Mouse (Mus musculus): ENCODE results near the gene Epn1. TPM values are rescaled to one million over a fixed set of nuclear protein-coding genes. Genes with fewer than 3 reads are reported as not detected.

Gene Epn1
- polyA plus RNA-seq, 1 experiment from 2014 or later = 69.8 TPM

DNA sequence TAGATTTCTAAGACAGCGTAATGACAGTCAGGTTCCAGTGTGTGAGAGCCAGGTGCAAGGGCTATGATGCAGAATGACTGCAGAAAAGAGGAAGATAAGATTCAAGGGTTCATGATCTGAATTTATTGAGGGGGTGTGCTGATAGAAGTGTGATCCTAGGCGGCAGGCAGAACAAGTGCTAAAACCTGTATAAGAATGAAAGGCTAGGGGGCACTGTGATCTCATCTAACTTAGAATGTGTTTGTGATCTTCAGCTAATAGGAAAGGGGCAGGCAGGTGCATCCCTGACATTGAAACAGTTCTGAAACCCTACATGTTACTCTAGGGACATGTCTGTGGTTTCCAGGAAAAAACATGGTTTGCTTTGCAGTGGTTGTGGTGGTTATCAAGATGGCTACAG lies 33.9 kb upstream of the Epn1 start:
- H3K27me3 ChIP-seq = no peaks in the 10 kb centered on the region
- H3K27ac ChIP-seq (replicated peaks) = no peak overlapping the region
- H3K9me3 ChIP-seq = no peaks in the 10 kb centered on the region
- H3K36me3 ChIP-seq = no peaks in the 10 kb centered on the region
- H3K4me2 ChIP-seq (replicated peaks) = no peak overlapping the region
- 73% methylated on average over 2 of the region's 2 CpGs for WGBS
- H3K4me1 ChIP-seq = peaks cover 6% of the 10 kb centered on the region; the same call in 1 of the 2 replicates
- no peak overlapping the region for H3K4me3 ChIP-seq
- no peak for ATAC-seq (ENCODE audit: low FRiP score, low read depth)
- no peak overlapping the region for H3K9ac ChIP-seq (replicated peaks)

- Histone ChIP-seq H3K27me3 (peaks cover 4% of the 10 kb centered on the region), H3K9me3 (no peaks in the 10 kb centered on the region), H3K4me2 (replicated peaks) (no peak overlapping the region), H3K27ac (replicated peaks) (no peak overlapping the region), H3K36me3 (no peaks in the 10 kb centered on the region), H3K9ac (replicated peaks) (no peak overlapping the region), H3K4me3 (no peak overlapping the region), H3K4me1 (peaks cover 13% of the 10 kb centered on the region)
- WGBS = 39% methylated on average over 2 of the region's 2 CpGs
- no peak for ATAC-seq (ENCODE audit: low FRiP score, low read depth)
These were observed 32.7 kb upstream of the Epn1 start for GRCm38 (mm10) chr7:5047313-5047712.

DNA sequence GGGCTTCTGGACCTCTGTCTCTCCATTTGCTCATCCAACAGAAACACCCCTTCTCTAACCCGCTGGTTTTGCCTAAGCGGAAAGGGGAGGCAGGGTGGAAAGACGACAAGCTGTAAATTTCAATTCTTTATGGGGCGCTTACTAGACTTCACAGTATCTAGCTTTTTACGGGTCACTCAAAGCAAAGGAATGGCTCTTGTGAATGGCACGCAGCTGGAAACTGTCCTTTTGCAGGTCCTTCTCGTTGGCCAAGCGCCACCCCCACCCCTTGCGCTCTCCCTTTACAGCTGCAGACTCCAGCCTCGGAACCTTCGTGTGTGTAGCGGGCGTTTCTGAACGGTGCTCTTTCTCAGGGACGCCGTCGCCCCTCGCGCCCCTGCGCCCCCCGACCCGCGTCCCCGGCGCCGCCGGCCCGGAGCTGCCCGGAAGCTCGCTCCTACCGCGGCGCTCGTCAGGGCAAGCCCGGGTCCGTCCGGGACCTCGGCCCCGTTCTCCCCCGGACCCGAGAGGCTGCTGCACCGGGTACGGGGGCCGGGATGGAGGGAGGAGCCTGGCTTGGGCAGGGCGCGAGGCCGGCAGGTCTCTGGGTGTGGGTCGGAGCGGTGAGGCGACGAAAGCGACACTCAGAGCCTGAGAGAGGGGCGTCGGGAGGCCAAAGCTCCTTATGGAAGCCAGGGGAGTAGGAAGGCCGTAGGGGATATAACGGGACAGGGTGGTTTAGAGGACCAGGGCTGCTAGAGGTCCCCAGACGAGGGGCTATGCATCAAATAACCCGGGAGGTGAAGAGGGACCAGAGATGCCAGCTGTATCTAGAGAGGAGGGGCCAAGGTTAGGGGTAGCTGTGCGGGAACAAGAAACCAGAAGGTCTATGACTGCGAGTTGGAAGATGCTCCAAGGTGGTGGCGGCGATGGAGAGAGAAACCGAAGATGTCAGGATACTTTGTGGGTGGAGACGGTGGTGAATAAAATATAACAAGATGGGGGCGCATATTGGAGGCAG lies 28.5 kb upstream of the Epn1 start, which contains the start of gene Zfp580:
Zfp580 (plus strand) TSS at position 346 of the 1,000 bp plus-strand sequence.
- peak; percentile 81 for ATAC-seq (ENCODE audit: low FRiP score, low read depth)
- peaks cover 46% of the 10 kb centered on the region for H3K27me3 ChIP-seq
- 2% methylated on average over 65 of the region's 65 CpGs for WGBS
- no peaks in the 10 kb centered on the region for H3K36me3 ChIP-seq
- H3K9me3 ChIP-seq = no peaks in the 10 kb centered on the region
- peak within 1 kb of the TSS; percentile 85 for H3K27ac ChIP-seq (replicated peaks)
- H3K9ac ChIP-seq (replicated peaks) = peak within 1 kb of the TSS; percentile 89
- peaks cover 31% of the 10 kb centered on the region for H3K4me1 ChIP-seq
- peak within 1 kb of the TSS; percentile 69 for H3K4me2 ChIP-seq (replicated peaks)
- H3K4me3 ChIP-seq = peak within 1 kb of the TSS; percentile 80

DNA sequence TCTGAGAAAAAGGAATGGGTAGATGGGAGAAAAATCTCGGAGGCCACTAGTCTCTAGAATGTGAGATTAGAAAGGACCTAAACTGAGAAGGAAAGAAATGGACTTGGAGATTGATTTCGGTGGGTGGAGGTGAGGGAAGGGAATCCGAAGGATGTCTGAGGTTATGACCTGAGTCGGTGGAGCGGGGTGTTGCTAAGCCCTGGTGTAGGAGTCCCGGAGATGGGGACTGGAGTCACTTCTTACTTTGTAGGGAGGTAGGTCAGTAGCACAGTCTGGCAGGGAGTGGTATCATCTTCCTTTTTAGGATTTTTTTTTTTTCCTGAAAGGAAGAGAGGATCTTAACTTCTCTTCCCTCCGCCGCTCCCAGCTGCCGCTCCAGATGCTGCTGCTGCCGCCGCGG lies 27.6 kb upstream of the Epn1 start:
- Histone ChIP-seq H3K27me3 (peaks cover 55% of the 10 kb centered on the region), H3K4me1 (peaks cover 39% of the 10 kb centered on the region)

DNA sequence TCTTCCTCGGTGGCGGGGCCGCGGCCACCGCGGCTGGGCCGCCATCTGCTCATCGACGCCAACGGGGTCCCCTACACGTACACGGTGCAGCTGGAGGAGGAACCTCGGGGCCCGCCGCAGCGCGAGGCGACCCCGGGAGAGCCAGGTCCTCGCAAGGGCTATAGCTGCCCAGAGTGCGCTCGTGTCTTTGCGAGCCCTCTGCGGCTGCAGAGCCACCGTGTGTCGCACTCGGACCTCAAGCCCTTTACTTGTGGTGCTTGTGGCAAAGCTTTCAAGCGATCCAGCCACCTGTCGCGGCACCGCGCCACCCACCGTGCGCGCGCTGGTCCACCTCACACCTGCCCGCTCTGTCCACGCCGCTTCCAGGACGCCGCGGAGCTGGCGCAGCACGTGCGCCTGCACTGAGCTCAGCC lies 27.1 kb upstream of the Epn1 start:
- no peaks in the 10 kb centered on the region for H3K36me3 ChIP-seq
- peak overlapping the region; percentile 80 for H3K4me3 ChIP-seq
- WGBS = 3% methylated on average over 45 of the region's 45 CpGs
- peak overlapping the region; percentile 89 for H3K9ac ChIP-seq (replicated peaks)
- no peaks in the 10 kb centered on the region for H3K9me3 ChIP-seq
- peak overlapping the region; percentile 69 for H3K4me2 ChIP-seq (replicated peaks)
- ATAC-seq (ENCODE audit: low FRiP score, low read depth) = no peak
- H3K27me3 ChIP-seq = peaks cover 60% of the 10 kb centered on the region
- H3K4me1 ChIP-seq = peaks cover 39% of the 10 kb centered on the region
- no peak overlapping the region for H3K27ac ChIP-seq (replicated peaks)

More for the DNA sequence above, 27.6 kb upstream of the Epn1 start:
- Histone ChIP-seq H3K4me2 (replicated peaks) (peak overlapping the region; percentile 69), H3K9ac (replicated peaks) (peak overlapping the region; percentile 89), H3K27ac (replicated peaks) (no peak overlapping the region), H3K9me3 (no peaks in the 10 kb centered on the region), H3K4me3 (peak overlapping the region; percentile 80), H3K36me3 (no peaks in the 10 kb centered on the region)
- 3% methylated on average over 11 of the region's 12 CpGs for WGBS
- ATAC-seq (ENCODE audit: low FRiP score, low read depth) = no peak

GRCm38 (mm10) chr7:5053456-5054179 lies 26.4 kb upstream of the Epn1 start:
- Histone ChIP-seq H3K4me3 (peak overlapping the region; percentile 80), H3K27me3 (peaks cover 67% of the 10 kb centered on the region), H3K9ac (replicated peaks) (peak overlapping the region; percentile 51), H3K4me1 (peaks cover 39% of the 10 kb centered on the region), H3K27ac (replicated peaks) (no peak overlapping the region), H3K4me2 (replicated peaks) (peak overlapping the region; percentile 69), H3K9me3 (no peaks in the 10 kb centered on the region), H3K36me3 (no peaks in the 10 kb centered on the region)
- 7% methylated on average over 32 of the region's 32 CpGs for WGBS
- no peak for ATAC-seq (ENCODE audit: low FRiP score, low read depth)

DNA sequence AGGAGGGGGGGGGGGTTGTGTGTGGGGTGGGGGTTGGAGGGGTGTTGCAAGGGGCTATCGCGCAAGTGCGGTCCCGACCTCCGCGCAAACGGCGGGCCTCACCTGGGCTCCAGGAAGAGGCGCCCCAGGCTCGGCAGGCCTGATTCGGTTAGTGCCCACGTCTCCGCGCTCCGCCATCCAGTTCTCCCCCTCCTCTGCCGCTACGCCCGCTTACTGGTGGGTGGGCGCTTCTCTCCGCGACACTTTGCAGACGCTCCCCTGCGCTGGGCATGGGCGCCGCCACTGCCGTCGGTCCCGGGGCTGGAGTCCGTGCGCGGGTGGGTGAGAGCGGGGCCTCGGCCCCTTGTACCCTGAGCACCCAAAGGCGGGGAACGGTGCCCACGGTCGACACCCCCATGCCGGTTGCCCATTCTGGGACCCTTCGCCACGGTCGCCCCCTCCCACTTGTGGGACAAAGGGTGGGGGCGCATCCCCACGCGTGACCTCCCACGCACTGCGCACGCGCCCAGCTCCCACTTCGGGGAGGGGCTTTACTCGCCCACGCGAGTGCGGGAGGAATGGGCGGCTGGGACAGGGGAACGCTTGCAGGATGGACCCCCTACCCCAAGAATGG lies 23.3 kb upstream of the Epn1 start:
- ATAC-seq (ENCODE audit: low FRiP score, low read depth) = no peak
- Histone ChIP-seq H3K9me3 (no peaks in the 10 kb centered on the region), H3K36me3 (no peaks in the 10 kb centered on the region), H3K4me1 (peaks cover 47% of the 10 kb centered on the region), H3K27ac (replicated peaks) (no peak overlapping the region), H3K9ac (replicated peaks) (peak overlapping the region; percentile 56), H3K4me2 (replicated peaks) (peak overlapping the region; percentile 62), H3K27me3 (peaks cover 70% of the 10 kb centered on the region), H3K4me3 (peak overlapping the region; percentile 48)
- WGBS = 3% methylated on average over 46 of the region's 55 CpGs

- Histone ChIP-seq H3K27ac (replicated peaks) (no peak overlapping the region), H3K4me1 (peaks cover 40% of the 10 kb centered on the region), H3K4me3 (peak overlapping the region; percentile 48), H3K36me3 (no peaks in the 10 kb centered on the region), H3K4me2 (replicated peaks) (peak overlapping the region; percentile 62), H3K27me3 (peaks cover 65% of the 10 kb centered on the region), H3K9ac (replicated peaks) (no peak overlapping the region), H3K9me3 (no peaks in the 10 kb centered on the region)
- ATAC-seq (ENCODE audit: low FRiP score, low read depth) = no peak
- WGBS = 38% methylated on average over 8 of the region's 8 CpGs
These were observed 22.7 kb upstream of the Epn1 start for GRCm38 (mm10) chr7:5057381-5057780.

DNA sequence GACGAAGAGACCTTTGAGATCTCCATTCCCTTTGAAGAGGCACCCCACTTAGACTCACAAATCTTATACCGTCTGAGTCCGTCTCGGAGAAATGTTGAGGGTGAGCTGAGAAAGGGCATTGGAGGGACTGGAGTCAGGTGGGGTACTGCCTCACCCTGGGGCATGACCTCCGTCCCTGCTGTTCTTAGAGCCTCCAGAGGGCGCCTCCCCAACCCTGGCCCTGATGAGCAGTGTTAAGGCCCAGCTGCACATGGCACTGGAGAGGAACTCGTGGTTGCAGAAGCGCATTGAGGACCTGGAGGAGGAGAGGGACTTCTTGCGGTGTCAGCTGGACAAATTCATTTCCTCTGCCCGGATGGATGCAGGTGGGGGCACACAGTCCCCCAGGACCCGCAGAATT lies 22.2 kb upstream of the Epn1 start:
- no peak overlapping the region for H3K4me3 ChIP-seq

GRCm38 (mm10) chr7:5058631-5059030 lies 21.4 kb upstream of the Epn1 start:
- Histone ChIP-seq H3K27me3 (peaks cover 53% of the 10 kb centered on the region), H3K4me1 (peaks cover 35% of the 10 kb centered on the region), H3K36me3 (no peaks in the 10 kb centered on the region), H3K27ac (replicated peaks) (no peak overlapping the region), H3K9me3 (no peaks in the 10 kb centered on the region), H3K9ac (replicated peaks) (no peak overlapping the region), H3K4me2 (replicated peaks) (no peak overlapping the region), H3K4me3 (no peak overlapping the region)
- 91% methylated on average over 1 of the region's 1 CpGs for WGBS
- ATAC-seq (ENCODE audit: low FRiP score, low read depth) = no peak

More for the DNA sequence above, 22.2 kb upstream of the Epn1 start:
- Histone ChIP-seq H3K4me2 (replicated peaks) (peak overlapping the region; percentile 62; the same call in 1 of the 2 replicates), H3K4me1 (peaks cover 36% of the 10 kb centered on the region), H3K9me3 (no peaks in the 10 kb centered on the region), H3K27me3 (peaks cover 61% of the 10 kb centered on the region), H3K27ac (replicated peaks) (no peak overlapping the region), H3K36me3 (no peaks in the 10 kb centered on the region), H3K9ac (replicated peaks) (no peak overlapping the region)
- WGBS = 22% methylated on average over 11 of the region's 11 CpGs
- no peak for ATAC-seq (ENCODE audit: low FRiP score, low read depth)

- WGBS = 94% methylated on average over 12 of the region's 12 CpGs
- Histone ChIP-seq H3K27me3 (peaks cover 45% of the 10 kb centered on the region), H3K4me3 (no peak overlapping the region), H3K9me3 (no peaks in the 10 kb centered on the region), H3K4me1 (peaks cover 37% of the 10 kb centered on the region), H3K9ac (replicated peaks) (peak overlapping the region; percentile 81; the same call in 1 of the 2 replicates), H3K4me2 (replicated peaks) (no peak overlapping the region), H3K27ac (replicated peaks) (peak overlapping the region; percentile 99; the same call in 1 of the 2 replicates), H3K36me3 (0 out of 2 replicates have a peak, but pooled peaks cover 3% of the 10 kb centered on the region)
- ATAC-seq (ENCODE audit: low FRiP score, low read depth) = no peak
These were observed 20.6 kb upstream of the Epn1 start for GRCm38 (mm10) chr7:5059421-5059820.
